Mouse (Mus musculus) ES-E14 (cell line): ENCODE measurements around the gene Bak1. TPM values are rescaled to one million over a fixed set of nuclear protein-coding genes. Genes with fewer than 3 reads are reported as not detected.

Experiments used
- DNase-seq: peaks from one replicate; pipeline ENCODE4 v3.0.0-alpha.2; 2013; ENCODE audit warnings: low read depth, low spot score
- H3K27ac ChIP-seq: 2 replicates; pipeline ENCODE4 v1.5.1; 2012; ENCODE audit warnings: low read depth, mild to moderate bottlenecking, low read length, moderate library complexity, mixed read lengths; ENCODE audit not compliant: poor library complexity, insufficient read depth, severe bottlenecking
- H3K36me3 ChIP-seq: 2 replicates; pipeline ENCODE4 v1.6.1; 2012; ENCODE audit warnings: mild to moderate bottlenecking, low read length, moderate library complexity, mixed read lengths; ENCODE audit not compliant: control insufficient read depth, poor library complexity, insufficient read depth, severe bottlenecking
- H3K4me1 ChIP-seq, 2 experiments: fragments of 150-350 bp in 1 of 2; sonication (generic) in 1 of 2; 2 replicates each; pipeline ENCODE4 v1.6.1; 2012; ENCODE audit warnings: low read length in 2 of 2, mild to moderate bottlenecking in 1 of 2, mixed read lengths in 1 of 2; ENCODE audit not compliant: control insufficient read depth in 2 of 2, insufficient read depth in 2 of 2, poor library complexity in 1 of 2
- H3K4me3 ChIP-seq, 2 experiments: fragments of 150-350 bp in 1 of 2; sonication (generic) in 1 of 2; 2 replicates each; pipeline ENCODE4 v1.5.1; 2012; ENCODE audit warnings: low read length in 2 of 2, low read depth in 1 of 2, mild to moderate bottlenecking in 1 of 2, mixed read lengths in 1 of 2; ENCODE audit not compliant: insufficient read depth in 1 of 2, poor library complexity in 1 of 2, severe bottlenecking in 1 of 2
- H3K9ac ChIP-seq: 2 replicates; pipeline ENCODE4 v1.6.1; 2012; ENCODE audit warnings: low read depth, mild to moderate bottlenecking, low read length, mixed read lengths; ENCODE audit not compliant: poor library complexity, insufficient read depth, severe bottlenecking
- H3K9me3 ChIP-seq: fragments of 150-350 bp; sonication (generic); 2 replicates; pipeline ENCODE4 v1.6.1; 2012; ENCODE audit warnings: low read depth, mild to moderate bottlenecking, low read length; ENCODE audit not compliant: control insufficient read depth, insufficient read depth
- CHD2 ChIP-seq: IDR thresholded peaks from 2 replicates; pipeline ENCODE4 v1.6.1; 2014; ENCODE audit warnings: mild to moderate bottlenecking, low read depth, low read length, inconsistent platforms
- HCFC1 ChIP-seq: IDR thresholded peaks from 2 replicates; pipeline ENCODE4 v1.6.1; 2012; ENCODE audit warnings: low read length, inconsistent platforms, borderline replicate concordance; ENCODE audit not compliant: insufficient read depth
- MAFK ChIP-seq: IDR thresholded peaks from 2 replicates; pipeline ENCODE4 v1.6.1; 2014; ENCODE audit warnings: mild to moderate bottlenecking, low read depth, low read length, inconsistent platforms; ENCODE audit not compliant: insufficient read depth
- ZC3H11A ChIP-seq: IDR thresholded peaks from 2 replicates; pipeline ENCODE4 v1.6.1; 2012; ENCODE audit warnings: low read depth, mild to moderate bottlenecking, inconsistent platforms, low read length, borderline replicate concordance
- ZNF384 ChIP-seq: IDR thresholded peaks from 2 replicates; pipeline ENCODE4 v1.6.1; 2012; ENCODE audit warnings: low read depth, low read length, inconsistent platforms
- in situ Hi-C, 2 experiments: fragments of 600-800 bp; cut with MboI; formaldehyde crosslinking; loops; one replicate each; pipeline ENCODE4 v1.15.1; 2025; ENCODE audit warnings: low sequenced_read_pairs in 2 of 2, inconsistent platforms in 1 of 2; ENCODE audit not compliant: unreplicated experiment in 2 of 2
- total RNA-seq: library from RNA; depleted of rRNA; stranded (reverse); fragments of 300-350 nt; gene quantifications from 2 replicates; pipeline ENCODE4 v1.2.3, GENCODE M21; 2012

Gene Bak1
- total RNA-seq, 1 experiment = 53.2 TPM

DNA sequence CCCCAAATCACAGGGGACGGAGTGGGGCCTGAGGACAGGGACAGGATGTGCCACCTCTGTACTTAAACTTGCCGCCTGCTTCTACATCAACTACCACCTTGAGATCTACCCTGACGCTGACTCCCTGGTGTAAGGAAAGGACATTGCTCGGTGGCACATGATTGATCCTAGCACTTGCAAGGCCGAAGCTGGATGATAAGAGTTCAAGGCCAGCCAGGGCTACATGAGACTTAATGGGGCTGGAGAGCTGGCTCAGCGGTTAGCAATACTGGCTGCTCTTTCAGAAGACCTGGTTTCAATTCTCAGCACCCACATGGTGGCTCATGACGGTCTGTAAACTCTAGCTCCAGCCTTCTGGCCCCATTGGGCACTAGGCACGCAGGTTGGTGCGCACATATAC is 7.1 kb downstream of the Bak1 start:
- no peak overlapping the region for H3K4me3 ChIP-seq
- in situ Hi-C loops = no loop called here
- peaks cover 38% of the 10 kb centered on the region for H3K36me3 ChIP-seq
- TF ChIP-seq CHD2 (no peak), ZC3H11A (no peak), HCFC1 (no peak), MAFK (no peak), ZNF384 (no peak)
- H3K27ac ChIP-seq = no peak overlapping the region
- no peak for DNase-seq
- H3K9me3 ChIP-seq = no peaks in the 10 kb centered on the region
- peaks cover 1 to 34% of the 10 kb centered on the region in 2 experiments; a peak in 3 of 4 replicates for H3K4me1 ChIP-seq
- H3K9ac ChIP-seq = no peak overlapping the region

DNA sequence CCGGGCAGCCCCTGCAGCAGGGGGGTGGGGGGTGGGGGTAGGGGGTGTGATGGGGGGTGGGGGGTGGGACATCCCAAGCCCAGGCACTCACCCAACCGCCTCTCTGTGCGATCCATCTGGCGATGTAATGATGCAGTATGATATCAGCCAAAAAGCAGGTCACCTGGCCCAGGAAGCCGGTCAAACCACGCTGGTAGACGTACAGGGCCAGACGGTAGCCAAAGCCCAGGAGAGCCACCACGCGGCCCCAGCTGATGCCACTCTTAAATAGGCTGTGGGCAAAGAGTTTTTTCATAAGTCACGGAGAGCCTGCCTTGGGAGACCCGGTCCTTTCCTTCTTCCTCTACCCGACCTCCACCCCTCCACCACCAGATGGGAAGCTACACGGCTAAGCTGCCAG is 7.7 kb downstream of the Bak1 start:
- Histone ChIP-seq H3K4me3 (no peak overlapping the region), H3K9ac (no peak overlapping the region), H3K4me1 (peaks cover 1 to 34% of the 10 kb centered on the region in 2 experiments; a peak in 3 of 4 replicates), H3K36me3 (peaks cover 35% of the 10 kb centered on the region), H3K9me3 (no peaks in the 10 kb centered on the region), H3K27ac (no peak overlapping the region)
- no peak for TF ChIP-seq CHD2
- TF ChIP-seq ZC3H11A = no peak
- TF ChIP-seq MAFK = no peak
- in situ Hi-C loops = no loop called here
- no peak for DNase-seq

DNA sequence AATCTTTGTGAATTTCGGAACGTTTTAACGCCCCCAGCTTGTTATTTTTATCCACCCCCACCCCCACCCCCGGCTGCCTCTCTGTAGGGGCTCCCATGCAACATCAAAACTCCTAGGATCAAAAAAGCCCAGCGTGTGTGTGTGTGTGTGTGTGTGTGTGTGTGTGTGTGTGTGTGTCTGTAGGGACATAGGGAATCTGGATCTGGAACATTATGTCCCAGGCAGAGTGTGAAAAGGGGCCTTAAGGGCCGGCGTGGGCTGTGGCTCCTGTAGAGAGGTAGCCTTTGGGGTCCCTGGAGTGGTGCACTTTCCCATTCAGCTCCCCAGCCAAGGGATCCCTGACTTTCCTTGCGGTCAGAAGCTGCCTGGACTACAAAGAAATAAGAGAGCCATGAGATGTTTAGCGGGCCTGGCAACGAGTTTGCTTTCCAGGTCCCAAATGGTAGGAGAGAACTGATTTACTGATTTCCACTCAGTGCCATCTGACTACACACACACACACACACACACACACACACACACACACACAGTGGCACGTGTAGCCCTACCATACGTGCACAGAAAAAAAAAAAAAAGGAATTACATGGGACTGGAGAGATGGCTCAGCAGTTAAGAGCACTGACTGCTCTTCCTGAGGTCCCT is 10.1 kb downstream of the Bak1 start:
- no peak for DNase-seq
- in situ Hi-C loops = no loop called here
- H3K27ac ChIP-seq = peak overlapping the region; percentile 74; the same call in 1 of the 2 replicates
- H3K9ac ChIP-seq = peak overlapping the region; percentile 85
- peak overlapping the region; percentile 52 to 67 for H3K4me3 ChIP-seq
- H3K9me3 ChIP-seq = no peaks in the 10 kb centered on the region
- H3K4me1 ChIP-seq = peaks cover 1 to 36% of the 10 kb centered on the region in 2 experiments; a peak in 3 of 4 replicates
- peaks cover 27% of the 10 kb centered on the region for H3K36me3 ChIP-seq
- TF ChIP-seq MAFK (no peak), ZC3H11A (no peak), HCFC1 (no peak), ZNF384 (no peak), CHD2 (no peak)

DNA sequence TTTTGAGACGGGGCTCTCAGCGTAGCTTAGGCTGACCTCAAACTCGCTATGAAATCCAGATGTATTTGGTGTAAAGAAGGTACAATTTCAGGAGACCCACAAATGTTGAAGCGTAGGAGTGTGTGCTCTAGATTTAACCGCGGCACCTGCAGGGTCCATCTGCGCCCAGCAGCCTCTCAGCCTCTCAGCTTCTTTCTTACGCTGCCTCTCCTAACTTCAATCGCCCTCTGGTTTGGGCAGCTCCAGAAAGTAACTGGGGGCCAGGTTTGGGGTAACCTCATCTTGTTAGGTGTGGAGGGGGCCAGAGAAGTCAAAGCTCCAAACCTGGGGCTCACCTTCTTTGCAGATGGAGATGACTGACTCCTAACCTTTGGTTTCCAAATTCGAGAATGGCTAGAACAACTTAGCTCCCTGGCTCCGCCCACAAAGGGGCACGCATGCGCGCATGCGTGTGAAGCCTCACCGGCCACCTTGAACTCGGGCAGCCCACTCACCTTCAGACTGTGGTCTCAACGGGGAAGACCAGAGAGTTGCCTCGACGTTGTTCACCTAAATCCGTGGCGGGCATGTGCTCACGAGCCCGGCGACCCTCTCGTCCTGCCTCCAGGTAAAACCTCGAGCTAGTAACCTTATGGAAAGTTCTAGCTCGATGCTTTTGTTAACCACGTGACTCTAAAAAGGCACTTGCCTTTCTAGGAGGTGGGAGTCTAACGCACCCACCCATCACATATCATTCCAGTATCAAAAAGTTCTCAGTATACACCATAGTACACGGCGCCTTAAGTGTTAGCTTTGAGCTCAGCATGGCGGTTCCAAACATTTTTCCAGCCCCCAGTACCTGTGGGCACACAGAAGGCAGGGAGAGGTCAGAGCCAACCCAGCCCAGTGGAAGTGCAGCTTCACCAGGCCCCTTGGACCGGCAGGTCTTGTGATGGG is 11.0 kb downstream of the Bak1 start:
- Histone ChIP-seq H3K4me1 (peaks cover 2 to 34% of the 10 kb centered on the region in 2 experiments), H3K36me3 (peaks cover 26% of the 10 kb centered on the region), H3K4me3 (peak overlapping the region; percentile 52 to 67), H3K9ac (peak overlapping the region; percentile 85), H3K9me3 (no peaks in the 10 kb centered on the region), H3K27ac (peak overlapping the region; percentile 74)
- peak; percentile 94 for DNase-seq
- TF ChIP-seq HCFC1 (peak; percentile 85), CHD2 (no peak), ZC3H11A (no peak), MAFK (no peak), ZNF384 (no peak)
- in situ Hi-C loops = no loop called here
